Mouse (Mus musculus) CD4-positive helper T cell, adult 2 months (primary cell): Measurements from ENCODE around the gene Gm11939.
A peak's percentile ranks its signal among the peaks of the same experiment; 100 is the strongest.
"Not testable (repeated sequence)": the region's sequence is repeated elsewhere in the genome, so short reads cannot be mapped to it uniquely, and the experiment has no call there.

ENCODE experiments used
- DNase-seq: peaks from one replicate; pipeline ENCODE4 v3.0.0-alpha.2; 2012; ENCODE audit warnings: low read depth, missing footprints, low spot score

The Gm11939 gene

DNA sequence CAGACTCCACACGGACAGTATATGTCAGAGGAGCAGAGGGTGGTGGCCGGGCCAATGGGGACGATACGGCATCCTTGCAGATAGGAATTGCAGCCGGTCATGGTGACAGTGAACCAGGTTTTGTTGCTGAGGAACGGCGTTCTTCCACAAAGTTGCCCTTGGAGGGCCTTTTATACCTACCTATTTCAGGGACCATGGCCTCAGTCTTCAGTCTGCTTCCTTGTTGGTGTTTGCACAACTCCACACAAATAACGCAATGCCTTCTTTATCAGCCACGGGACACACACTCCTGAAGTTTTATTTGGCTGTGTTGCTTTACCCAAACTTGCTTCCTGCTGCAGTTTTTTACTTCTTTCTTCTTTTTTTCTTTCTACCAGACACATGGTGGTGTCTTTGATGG, at the start of gene Gm11939:
Gene Gm11939 (minus strand): TSS at position 101 of the 400 bp plus-strand sequence.
- DNase-seq, result no peak

DNA sequence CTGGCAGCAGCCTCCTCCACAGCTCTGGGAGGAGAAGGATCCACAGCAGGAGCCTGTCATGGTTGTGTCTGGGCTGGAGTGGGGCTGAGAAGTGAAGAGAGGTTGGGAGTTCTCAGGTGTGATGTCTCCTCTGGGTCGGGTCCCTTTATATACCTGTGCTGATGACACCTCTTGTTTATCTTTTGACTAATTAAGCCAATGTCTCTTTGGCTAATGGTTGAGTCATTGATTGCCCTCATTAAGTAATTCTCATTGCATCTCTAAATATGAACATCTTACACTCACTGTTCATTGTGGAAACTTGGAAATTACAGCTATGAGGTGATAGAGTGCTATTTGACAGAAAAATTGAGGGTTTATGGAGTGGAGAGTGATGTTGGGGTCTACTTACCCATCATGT, 43.9 kb upstream of the Gm11939 start, which contains the start of gene Gm11938:
Gene Gm11938 (minus strand): TSS at position 101 of the 400 bp plus-strand sequence.
- DNase-seq, result not testable (repeated sequence)

DNA sequence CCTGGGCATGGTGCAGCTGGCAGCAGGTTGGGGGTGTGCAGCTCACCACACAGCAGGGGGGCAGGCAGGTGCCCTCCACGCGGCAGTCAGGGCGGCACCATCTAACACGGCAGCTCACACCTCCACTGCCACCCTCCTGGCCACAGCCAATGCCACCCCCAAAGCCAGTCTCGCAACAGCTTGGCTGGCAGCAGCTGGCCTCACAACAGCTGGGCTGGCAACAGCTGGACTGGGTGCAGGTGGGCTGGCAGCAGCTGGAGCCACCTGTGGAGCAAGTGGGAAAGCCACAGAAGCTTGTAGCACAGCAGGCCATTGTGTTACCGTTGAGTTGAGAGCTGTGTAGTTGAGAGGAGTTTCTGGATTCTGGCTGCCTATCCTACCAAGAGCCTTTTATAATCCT, 38.5 kb upstream of the Gm11939 start, which contains the start of gene Krtap9-3:
Gene Krtap9-3 (minus strand): TSS at position 364 of the 400 bp plus-strand sequence.
- DNase-seq, result not testable (repeated sequence)

DNA sequence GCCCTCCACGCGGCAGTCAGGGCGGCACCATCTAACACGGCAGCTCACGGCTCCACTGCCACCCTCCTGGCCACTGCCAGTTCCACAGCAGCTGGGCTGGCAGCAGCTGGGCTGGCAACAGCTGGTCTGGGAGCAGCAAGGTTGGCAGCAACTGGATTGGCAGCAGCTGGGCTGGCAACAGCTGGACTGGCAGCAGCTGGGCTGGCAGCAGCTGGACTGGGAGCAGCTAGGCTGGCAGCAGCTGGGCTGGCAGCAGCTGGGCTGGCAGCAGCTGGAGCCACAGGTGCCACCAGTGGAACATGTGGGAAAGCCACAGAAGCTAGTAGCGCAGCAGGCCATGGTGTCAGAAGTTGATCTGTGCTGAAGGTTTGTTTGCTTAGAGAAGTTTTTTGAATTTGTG, 31.7 kb upstream of the Gm11939 start, which contains the start of gene Krtap1-3:
Gene Krtap1-3 (minus strand): TSS at position 359 of the 400 bp plus-strand sequence.
- DNase-seq, result no peak

DNA sequence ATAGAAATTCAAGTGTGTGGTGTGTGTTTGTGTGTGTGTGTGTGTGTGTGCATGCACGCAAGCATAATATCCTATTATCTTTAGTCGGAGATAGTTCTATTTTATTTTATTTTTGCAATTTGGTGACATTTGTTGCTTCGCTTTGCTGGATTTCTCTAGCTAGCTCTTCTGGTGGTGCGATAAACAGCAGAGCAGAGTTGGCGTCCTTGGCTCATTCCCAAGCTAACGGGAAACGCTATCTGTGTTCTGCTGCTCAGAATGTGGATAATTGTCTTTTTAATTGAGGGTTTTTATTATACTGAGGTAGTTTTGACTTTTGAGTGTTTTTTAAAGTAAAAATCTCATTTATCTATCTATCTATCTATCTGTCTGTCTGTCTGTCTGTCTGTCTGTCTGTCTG, 25.8 kb upstream of the Gm11939 start:
- DNase-seq, result no peak

DNA sequence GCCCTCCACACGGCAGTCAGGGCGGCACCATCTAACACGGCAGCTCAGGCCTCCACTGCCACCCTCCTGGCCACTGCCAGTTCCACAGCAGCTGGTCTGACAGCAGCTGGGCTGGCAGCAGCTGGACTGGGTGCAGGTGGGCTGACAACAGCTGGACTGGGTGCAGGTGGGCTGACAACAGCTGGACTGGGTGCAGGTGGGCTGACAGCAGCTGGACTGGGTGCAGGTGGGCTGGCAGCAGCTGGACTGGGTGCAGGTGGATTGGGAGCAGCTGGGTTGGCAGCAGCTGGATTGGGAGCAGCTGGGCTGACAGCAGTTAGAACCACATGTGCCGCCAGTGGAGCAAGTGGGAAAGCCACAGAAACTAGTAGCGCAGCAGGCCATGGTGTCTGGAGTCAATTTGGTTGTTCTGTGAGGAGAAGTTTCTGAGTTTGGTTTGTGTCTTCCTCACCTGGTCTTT, 24.0 kb upstream of the Gm11939 start, which contains the start of gene Krtap1-4:
Gene Krtap1-4 (minus strand): TSS at position 410 of the 460 bp plus-strand sequence.
- no peak for DNase-seq

DNA sequence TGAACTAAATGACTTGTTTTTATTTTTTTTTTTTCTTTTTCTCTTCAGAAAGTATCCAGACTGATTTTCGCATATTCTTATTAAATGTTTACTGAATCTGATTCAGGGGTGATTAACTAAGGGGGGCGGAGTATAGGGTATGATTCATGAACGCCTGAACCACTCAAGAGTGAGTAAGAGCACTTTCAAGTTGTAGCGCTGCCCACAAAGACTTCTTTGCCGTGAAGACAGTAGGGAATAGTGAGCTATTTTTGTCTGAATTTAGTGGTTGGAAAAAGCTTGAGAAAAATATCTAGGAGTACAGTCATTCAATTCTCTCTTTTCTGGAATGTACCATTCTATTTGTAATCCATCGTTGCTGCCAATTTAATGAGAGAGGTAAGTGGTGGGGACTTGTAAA, 22.3 kb upstream of the Gm11939 start:
- no peak for DNase-seq

DNA sequence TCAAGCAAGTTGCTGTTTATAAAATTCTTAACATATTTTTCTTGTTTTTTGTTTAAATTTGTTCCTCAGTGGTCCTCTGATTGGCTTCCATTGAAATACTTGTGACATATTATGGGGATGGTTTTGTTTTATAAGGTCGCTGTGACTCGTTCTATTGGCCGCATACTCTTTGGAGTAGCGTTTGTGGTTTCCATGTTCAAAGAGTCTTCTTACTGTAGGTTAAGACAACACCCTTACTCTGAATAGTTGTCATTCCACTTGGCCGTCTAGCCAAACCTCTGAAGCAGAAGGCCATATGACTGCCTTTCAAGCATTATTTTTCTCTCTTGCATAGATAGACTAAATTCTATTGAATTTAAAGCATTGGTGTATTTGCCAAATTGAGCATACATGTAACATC, 21.8 kb upstream of the Gm11939 start:
- no peak for DNase-seq

DNA sequence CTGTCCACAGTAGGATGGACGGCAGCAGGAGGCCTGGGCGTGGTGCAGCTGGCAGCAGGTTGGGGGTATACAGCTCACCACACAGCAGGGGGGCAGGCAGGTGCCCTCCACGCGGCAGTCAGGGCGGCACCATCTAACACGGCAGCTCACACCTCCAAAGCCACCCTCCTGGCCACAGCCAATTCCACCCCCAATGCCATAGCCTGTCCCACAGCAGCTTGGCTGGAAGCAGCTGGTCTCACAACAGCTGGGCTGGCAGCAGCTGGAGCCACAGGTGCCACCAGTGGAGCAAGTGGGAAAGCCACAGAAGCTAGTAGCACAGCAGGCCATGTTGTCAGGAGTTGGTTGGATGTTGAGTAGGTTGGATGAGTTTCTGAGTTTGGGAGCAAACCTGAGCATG, 21.4 kb upstream of the Gm11939 start, which contains the start of gene Krtap1-5:
Gene Krtap1-5 (minus strand): TSS at position 381 of the 400 bp plus-strand sequence.
- no peak for DNase-seq

DNA sequence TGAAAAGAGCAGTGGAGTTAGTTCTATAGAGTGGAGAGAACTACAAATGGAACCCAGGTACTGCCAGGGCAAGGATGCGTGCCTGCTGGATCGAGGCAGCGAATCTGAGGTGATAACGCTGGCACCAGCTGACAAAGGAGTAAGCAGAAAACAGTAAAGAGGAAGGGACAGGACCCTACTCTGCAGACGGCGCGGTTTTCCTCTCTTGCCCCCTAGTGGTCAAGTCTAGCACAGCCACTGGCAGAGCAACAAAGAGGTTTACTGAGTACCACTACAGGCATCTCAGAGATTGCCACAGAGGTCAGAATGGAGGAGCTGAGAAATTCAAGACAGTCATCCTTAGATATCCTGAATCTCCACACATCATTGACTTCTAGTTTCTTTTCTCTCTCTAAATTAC, 14.8 kb upstream of the Gm11939 start:
- DNase-seq, result peak; percentile 42

DNA sequence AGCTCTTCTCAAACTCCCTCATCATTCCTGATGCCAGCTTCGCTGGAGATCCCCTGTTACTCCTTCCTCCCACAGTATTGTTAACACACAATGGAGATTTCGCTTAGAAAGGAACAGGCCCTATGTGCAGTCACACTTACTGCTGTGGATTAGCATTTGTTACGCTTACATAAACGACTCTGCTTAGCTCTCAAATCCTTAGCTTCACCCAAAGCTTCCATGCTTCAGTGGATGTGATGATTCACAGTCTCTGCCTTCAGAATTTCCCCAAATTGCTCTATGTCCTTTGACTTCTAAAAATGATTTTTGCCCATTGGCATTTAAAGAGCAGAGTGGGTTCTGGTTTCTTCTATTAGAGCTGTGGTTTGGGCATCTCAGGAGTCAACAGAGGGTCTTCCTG, 13.9 kb upstream of the Gm11939 start:
- DNase-seq, result no peak

DNA sequence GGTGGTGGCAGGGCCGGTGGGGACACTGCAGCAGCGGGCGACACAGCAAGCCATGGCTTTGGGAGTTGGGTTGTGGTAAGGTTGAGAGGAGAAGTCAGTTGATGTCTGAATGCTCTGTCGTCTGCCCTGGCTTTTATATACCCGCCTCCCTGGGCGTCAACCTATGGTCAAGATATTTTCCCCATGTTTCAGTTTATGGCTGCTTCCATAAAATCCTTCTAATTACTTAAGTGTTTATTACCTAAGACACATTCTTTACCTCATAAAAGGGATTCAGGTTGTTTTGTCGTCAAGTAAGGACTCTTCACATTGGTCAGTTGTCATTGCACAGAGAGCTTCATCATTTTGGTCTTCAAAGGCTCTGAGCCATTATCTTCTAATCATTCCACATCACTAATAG, 7.3 kb upstream of the Gm11939 start, which contains the start of gene Krtap3-1:
Gene Krtap3-1 (minus strand): TSS at position 101 of the 400 bp plus-strand sequence.
- DNase-seq, result no peak

DNA sequence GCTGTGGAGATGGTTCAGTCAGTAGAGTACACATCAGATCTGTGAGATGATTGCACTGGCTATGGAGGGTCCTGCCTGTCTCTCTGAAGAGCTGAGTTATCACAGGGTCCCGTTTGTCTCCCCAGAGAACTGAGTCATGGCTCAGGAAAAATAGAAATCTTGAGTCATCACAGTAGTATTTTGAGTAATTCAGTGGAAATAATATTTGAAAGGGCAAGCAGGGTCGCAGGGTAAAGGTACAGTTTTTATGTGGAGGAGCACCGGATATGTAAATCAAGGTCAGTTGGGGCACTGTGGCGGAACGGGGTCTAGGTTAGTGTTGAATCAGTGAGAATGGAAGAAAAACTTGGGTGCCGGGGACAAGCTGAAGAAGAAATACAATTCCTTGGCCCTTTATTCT, 3.3 kb upstream of the Gm11939 start:
- DNase-seq, result no peak

DNA sequence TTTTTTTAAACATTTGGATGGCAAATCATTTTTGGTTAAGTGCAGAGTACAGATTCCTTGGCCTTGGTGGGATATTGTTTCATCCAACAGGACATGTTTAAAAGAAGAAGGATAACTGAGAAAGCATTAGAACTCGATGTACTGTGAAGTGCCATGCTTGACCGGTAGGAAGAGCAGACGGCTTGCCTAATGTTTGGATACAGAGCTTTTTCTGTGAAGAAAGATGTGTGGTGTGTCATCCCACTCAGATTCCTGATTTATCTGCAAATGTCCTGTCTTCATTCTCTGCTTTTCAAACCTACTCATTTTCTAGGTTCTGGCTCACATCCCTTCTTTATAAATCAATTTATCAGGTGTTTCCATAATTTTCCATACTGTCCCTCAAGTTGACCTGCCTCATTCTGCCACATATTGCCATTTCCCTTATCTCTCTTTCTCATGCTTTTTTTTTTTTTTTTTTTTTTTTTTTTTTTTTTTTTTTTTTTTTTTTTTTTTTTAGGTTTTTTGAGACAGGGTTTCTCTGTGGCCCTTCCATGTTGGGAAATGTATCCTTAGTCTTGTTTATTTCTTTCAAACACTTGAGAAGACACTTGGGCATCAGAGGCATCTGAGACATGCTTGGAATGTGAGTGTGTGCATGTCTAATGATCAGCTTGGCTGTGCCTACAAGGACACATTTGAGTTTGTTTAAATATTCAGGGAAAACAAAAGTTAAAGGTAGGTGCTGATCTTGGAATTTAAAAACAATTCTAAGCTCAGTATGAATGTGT, 1.1 kb downstream of the Gm11939 start:
- no peak for DNase-seq

DNA sequence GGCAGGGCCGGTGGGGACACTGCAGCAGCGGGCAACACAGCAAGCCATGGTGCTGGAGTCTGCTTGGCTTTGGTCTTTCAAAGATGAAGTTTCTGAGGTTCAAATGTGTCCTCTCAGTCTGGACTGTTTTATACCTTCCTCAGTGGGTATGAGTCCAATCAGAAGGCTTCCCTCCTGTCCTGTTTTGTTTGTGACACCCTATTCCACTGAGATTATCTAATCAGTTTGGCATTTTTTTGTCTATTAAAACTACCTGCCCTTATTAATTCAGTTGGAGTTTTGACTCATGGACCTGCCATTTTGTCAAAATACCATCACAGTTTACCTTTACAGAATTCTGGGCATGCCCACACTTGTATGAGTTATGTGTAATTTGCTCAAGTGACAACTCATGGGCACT, 2.5 kb downstream of the Gm11939 start, which contains the start of gene Krtap3-2:
Gene Krtap3-2 (minus strand): TSS at position 101 of the 400 bp plus-strand sequence.
- DNase-seq, result no peak

DNA sequence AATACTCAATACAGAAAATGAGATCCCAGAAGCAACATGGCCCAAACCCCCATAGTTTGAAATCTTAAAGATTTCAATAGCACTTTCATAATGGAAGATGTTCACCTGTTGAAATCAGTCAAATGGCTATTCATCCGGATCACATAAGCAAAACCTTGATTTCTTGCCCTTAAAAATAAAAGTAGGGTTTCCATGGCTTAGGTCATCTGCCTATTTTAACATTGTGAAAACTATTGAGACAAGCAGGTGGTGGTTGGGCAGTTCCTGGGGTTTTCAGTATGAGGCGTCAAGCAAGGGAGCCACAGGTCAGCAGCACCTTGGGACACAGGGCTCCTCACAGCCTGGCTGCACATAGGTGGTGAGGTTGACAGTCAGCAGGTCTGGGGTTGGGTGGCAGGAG, 3.1 kb downstream of the Gm11939 start:
- DNase-seq, result no peak

DNA sequence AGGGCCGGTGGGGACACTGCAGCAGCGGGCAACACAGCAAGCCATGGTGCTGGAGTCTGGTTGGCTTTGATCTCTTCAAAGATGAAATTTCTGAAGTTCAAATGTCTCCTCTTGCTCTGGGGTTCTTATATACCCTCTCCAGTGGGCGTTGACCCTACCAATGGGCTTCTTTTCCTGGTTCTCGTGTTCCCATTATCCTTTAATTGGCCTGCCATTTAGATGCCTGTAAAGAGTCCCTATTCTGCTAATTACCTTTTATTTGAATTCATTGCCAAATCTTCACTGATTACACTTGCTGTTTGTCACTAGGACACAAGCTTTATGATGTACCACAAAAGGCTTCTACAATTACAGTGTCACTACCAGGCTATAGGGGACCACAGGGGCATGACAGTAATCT, 8.5 kb downstream of the Gm11939 start, which contains the start of gene Krtap3-3:
Gene Krtap3-3 (minus strand): TSS at position 101 of the 400 bp plus-strand sequence.
- no peak for DNase-seq

DNA sequence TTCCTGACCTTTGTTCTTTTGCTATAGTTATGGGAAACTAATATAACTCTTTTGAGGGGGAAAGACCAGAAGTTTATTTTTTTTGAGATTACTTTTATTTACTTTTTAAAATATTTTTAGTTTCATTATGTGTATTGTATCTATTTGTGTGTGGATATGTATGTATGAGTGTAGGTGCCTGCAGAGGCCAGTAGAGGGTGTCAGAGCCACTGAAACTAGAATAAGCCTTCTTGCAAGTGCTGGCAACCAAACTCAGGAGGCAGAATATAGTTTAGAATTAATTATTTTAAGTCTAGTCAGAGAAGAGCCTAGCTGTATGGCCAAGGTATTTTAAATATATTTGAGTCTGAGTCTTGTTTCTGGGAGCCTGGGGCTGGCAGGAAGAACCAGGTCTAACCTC, 11.4 kb downstream of the Gm11939 start:
- DNase-seq, result no peak

DNA sequence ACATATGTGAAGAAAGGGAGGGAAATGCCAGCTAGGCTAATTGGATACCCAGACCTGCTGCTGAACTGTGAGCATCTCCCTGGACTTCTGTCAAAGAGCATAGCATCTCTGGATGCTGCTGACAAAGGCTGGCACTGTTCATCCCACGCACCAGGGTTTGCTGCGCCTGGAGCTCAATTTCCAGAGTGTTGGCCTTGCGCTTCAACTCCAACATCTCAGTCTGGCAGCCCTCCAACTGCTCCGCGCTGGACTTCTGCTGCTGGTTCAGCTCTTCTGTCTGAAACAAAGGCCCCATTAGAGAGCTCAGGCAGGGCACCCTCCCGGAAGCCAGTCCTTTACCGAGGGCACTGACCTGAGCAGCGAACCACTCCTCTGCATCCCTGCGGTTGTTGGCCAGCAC, 19.5 kb downstream of the Gm11939 start:
- DNase-seq, result no peak

DNA sequence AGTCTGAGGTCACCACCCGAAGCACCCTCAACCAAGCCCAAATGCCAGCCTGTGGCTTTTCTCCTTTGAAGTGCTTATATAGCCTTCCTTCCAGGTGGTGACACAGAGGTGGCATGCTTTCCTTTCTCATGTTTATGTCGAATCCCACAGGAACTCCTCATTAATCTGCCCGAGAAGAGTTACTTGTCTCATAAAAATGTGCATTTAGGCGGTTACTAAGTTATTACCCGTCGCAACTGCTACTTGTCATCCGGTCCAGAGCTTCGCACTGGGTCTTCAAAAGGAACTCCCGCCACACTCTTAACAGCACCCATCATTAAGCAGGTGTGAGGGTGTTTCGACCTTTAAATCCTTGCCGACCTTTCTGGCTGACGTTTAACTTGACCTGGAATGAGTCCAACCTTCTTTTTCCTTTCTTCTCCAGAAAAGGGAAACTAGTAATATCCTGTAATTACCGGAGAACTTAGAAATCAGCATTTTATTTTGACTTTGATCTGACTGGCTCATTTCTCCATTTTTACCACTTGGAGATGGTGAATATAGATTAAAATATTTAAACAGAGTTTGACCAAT, 37.9 kb downstream of the Gm11939 start, which contains the start of gene Krt39:
Gene Krt39 (minus strand): TSS at position 51 of the 573 bp plus-strand sequence.
- no peak for DNase-seq

DNA sequence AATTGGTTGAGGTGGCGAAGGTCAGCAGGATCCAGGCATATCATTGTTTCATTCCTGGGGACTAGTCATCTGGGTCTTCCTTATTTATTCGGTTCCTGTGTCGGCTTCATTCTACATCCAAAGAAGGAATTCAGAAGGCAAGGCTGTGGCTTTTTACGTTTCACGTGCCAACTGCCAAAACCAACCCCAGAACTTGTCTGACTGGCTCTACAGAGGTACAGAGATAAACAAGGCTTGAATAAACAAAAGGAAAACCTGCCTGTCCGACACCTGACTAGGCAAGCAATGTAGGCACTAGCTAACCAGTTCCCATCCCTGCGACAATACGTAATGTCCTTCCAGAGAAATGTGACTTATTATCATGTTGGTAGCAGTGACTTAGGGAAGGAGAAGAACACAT, 45.2 kb downstream of the Gm11939 start:
- no peak for DNase-seq
